Mouse (Mus musculus) liver, embryonic 13.5 days (tissue): ENCODE measurements at regions not wholly inside any gene's neighbourhood (a gene's known extent, or its start where the extent isn't known, plus 50 kb on each side); places are given as distances from the start of the nearest gene placed in this dataset.

ENCODE experiments used
- ATAC-seq: fragments of 200-750 bp; cut with Nextera tagmentation; 2 replicates; pipeline ENCODE4 v1.8.0; 2017; ENCODE audit warnings: low read depth, mild to moderate bottlenecking, moderate number of reproducible peaks, moderate library complexity
- DNase-seq: peaks from one replicate; pipeline ENCODE4 v3.0.0; 2022
- H3K27ac ChIP-seq: fragments of 300-500 bp; sonication (generic); 2 replicates; pipeline ENCODE4 v1.5.1; 2015; ENCODE audit warnings: moderate library complexity, mild to moderate bottlenecking, inconsistent platforms
- H3K27me3 ChIP-seq: fragments of 300-500 bp; sonication (generic); 2 replicates; pipeline ENCODE4 v1.6.1; 2015; ENCODE audit warnings: mild to moderate bottlenecking, inconsistent platforms
- H3K36me3 ChIP-seq: fragments of 300-500 bp; sonication (generic); 2 replicates; pipeline ENCODE4 v1.6.1; 2015; ENCODE audit warnings: mild to moderate bottlenecking, inconsistent platforms
- H3K4me1 ChIP-seq: fragments of 300-500 bp; sonication (generic); replicated peaks from 2 replicates; pipeline ENCODE4 v1.6.1; 2015; ENCODE audit warnings: inconsistent platforms
- H3K4me2 ChIP-seq: fragments of 300-500 bp; sonication (generic); 2 replicates; pipeline ENCODE4 v1.6.1; 2015; ENCODE audit warnings: inconsistent platforms, mild to moderate bottlenecking, moderate library complexity
- H3K4me3 ChIP-seq: fragments of 300-500 bp; sonication (generic); replicated peaks from 2 replicates; pipeline ENCODE4 v1.5.1; 2015; ENCODE audit warnings: mild to moderate bottlenecking, inconsistent platforms
- H3K9ac ChIP-seq: fragments of 300-500 bp; sonication (generic); 2 replicates; pipeline ENCODE4 v1.6.1; 2015; ENCODE audit warnings: mild to moderate bottlenecking, inconsistent platforms
- H3K9me3 ChIP-seq: fragments of 300-500 bp; sonication (generic); replicated peaks from 2 replicates; pipeline ENCODE4 v1.6.1; 2016; ENCODE audit warnings: inconsistent platforms
- WGBS: fragments of 180-500 bp; shearing (Covaris S2); methylation state at CpG from one replicate; pipeline ENCODE4 v1.1.7; 2015; ENCODE audit not compliant: insufficient replicate concordance; 5-methylcytosine and 5-hydroxymethylcytosine counted together

DNA sequence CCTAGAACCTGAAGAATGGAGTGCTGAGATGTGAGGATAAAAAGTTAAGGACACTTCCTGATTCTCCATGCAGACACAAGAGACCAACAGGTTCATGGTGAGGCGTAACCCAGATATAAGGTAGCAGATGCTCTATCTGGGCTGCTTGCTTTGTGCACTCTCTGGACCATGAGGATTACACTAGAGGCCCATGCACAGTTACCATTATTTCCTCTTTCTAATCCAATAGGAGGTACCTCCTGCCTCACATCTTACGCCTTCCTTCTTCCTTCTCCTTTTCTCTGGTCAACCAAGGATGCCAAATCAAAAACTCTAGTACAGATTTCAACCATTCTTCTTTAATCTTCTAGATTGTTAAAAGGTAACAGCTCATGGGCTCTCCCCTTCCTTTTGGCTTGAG lies 169.1 kb upstream of the Bcl6 start:
- Histone ChIP-seq H3K4me1 (no peaks in the 10 kb centered on the region), H3K9me3 (no peaks in the 10 kb centered on the region), H3K4me2 (no peak overlapping the region), H3K27me3 (no peaks in the 10 kb centered on the region), H3K36me3 (no peaks in the 10 kb centered on the region), H3K9ac (no peak overlapping the region), H3K27ac (no peak overlapping the region), H3K4me3 (no peak overlapping the region)
- no peak for DNase-seq
- 56% methylated on average over 2 of the region's 2 CpGs for WGBS
- ATAC-seq, result no peak

DNA sequence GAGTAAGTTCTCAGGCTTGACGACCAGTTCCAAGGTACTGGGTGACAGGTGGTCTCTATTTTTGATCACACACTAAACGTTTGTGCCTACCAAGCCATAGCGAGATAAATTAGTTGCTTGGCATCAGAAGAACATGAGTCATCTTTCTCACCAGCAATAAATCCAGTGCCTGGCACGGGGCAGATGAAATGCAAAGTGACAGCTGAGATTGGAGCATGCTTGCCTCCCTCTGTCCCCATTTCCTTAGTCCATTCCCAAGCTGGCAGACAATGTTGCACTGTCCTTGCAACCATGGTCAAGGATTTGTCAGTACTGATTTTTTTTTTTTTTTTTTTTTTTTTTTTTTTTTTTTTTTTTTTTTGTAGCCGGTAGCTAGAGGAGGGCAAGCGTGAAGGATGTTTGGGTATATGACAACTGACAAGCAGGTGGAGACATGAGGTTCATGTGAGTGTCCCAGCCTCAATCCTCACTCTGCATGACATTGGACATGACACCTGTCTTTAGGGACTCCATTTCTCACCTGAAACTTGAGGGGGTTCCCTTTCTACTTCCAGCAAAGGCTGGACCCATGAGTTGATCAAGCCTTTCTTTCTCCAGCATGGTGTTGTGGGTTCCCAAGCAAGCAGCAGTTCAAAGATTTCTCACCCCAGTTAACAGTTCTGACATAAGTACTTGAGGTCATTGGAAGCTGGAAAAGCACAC lies 168.2 kb upstream of the Bcl6 start:
- no peaks in the 10 kb centered on the region for H3K27me3 ChIP-seq
- DNase-seq (no peak), ATAC-seq (no peak)
- no peak overlapping the region for H3K27ac ChIP-seq
- 0 out of 2 replicates have a peak, but pooled peaks cover 1% of the 10 kb centered on the region for H3K4me1 ChIP-seq
- no peaks in the 10 kb centered on the region for H3K9me3 ChIP-seq
- H3K9ac ChIP-seq, result no peak overlapping the region
- no peaks in the 10 kb centered on the region for H3K36me3 ChIP-seq
- no peak overlapping the region for H3K4me2 ChIP-seq
- 48% methylated on average over 6 of the region's 6 CpGs for WGBS
- no peak overlapping the region for H3K4me3 ChIP-seq

DNA sequence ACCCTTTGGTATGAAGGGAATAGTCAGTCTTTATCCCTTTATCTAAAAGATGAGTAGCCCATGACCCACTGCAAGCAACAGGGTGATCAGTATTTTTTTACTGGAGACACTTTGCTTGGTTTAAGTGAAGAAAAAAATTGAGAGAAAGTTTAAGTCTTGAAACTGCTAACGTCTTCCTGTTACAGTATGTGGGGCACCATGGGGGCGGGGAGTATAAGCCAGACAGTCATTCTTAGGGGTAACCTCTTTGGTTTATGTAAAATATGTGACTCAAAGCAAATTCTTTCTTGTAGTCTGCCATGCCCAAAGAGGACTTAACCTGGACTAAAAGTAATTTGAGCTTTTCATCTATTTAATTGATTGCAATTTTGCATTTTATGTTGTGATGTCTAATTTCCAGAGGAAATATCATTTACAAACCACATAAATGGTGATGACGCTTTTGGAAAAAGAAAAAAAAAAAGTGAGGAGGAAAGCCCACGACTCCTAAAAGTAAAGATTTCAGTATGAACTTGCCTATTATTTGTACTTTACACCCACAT lies 166.2 kb upstream of the Bcl6 start:
- Histone ChIP-seq H3K9me3 (no peaks in the 10 kb centered on the region), H3K4me2 (no peak overlapping the region), H3K4me1 (peaks cover 16% of the 10 kb centered on the region), H3K27ac (no peak overlapping the region), H3K36me3 (no peaks in the 10 kb centered on the region), H3K27me3 (no peaks in the 10 kb centered on the region), H3K9ac (no peak overlapping the region), H3K4me3 (no peak overlapping the region)
- 51% methylated on average over 4 of the region's 4 CpGs for WGBS
- ATAC-seq, result no peak
- DNase-seq, result no peak

DNA sequence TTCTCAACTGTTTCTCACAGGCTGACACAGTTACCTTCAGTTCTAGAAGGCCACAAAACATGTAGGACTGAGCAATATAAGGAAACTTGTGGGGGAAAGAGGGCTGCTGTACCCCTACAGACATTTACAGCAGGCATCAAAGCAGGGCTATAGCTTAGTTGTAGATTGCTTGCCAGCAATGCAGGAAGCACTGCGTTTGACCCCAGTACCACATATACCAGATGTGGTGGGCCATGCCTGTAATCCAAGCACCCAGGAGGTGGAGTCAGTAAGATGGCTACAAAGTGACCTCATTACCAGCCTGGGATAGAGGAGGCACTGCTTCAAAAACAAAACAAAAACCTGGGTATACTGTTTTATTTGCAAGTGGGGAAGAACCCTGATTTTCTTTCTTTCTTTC lies 165.3 kb upstream of the Bcl6 start:
- 3% methylated on average over 1 of the region's 1 CpGs for WGBS
- H3K36me3 ChIP-seq, result no peaks in the 10 kb centered on the region
- ATAC-seq, result no peak

DNA sequence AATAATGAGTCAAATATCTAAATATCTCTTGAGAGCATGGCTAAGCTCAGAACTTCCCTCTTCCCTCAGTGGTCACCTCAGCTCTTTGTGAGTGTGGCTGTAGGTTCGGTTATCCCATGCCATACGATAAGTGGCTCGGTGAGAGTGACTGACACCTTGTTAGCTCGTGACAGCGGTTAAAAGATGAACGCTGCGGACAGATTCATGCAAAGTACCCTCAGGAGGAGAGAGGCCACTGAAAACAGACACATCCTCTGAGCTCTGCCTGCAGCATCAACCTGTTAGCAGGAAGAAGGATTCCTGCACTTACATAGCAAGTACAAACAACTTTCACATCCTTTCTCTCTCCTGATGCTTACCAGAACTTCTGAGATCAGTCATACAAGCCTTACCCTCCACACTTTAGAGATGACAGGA lies 163.2 kb upstream of the Bcl6 start:
- Histone ChIP-seq H3K4me2 (peak overlapping the region; percentile 14; the same call in 1 of the 2 replicates), H3K4me1 (peaks cover 16% of the 10 kb centered on the region), H3K9me3 (no peaks in the 10 kb centered on the region), H3K9ac (no peak overlapping the region), H3K4me3 (no peak overlapping the region), H3K36me3 (no peaks in the 10 kb centered on the region), H3K27ac (no peak overlapping the region), H3K27me3 (no peaks in the 10 kb centered on the region)
- no peak for DNase-seq
- no peak for ATAC-seq
- 25% methylated on average over 7 of the region's 7 CpGs for WGBS

More for the DNA sequence above, 165.3 kb upstream of the Bcl6 start:
- no peak for DNase-seq
- H3K4me2 ChIP-seq, result no peak overlapping the region
- no peak overlapping the region for H3K4me3 ChIP-seq
- H3K4me1 ChIP-seq, result peaks cover 16% of the 10 kb centered on the region
- H3K9ac ChIP-seq, result no peak overlapping the region
- no peak overlapping the region for H3K27ac ChIP-seq
- H3K27me3 ChIP-seq, result no peaks in the 10 kb centered on the region
- no peaks in the 10 kb centered on the region for H3K9me3 ChIP-seq

DNA sequence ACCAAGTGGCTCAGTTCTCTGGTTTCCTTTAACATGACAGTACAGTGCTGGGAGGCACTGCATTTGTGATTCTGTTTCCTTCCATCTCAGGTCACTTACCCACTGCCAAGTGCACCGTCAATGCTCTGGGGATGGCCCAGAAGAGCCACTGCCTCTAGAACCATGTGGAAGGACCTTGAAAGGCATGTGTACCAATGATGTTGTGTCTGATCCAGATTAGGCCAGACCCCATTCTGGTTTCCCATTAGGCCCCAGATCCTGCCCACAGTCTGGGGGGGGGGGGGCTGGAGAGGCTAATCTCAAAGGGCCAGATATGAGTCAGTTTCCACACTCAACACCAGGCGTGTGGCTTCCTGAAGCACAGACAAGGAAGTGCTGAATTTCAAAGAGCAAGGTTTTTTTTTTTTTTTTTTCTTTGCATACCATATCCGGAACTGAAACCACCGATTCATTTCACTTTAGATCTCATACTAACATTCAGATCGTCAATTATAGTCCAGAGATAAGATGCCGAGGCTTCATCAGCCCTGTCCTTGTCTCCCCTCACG lies 162.6 kb upstream of the Bcl6 start:
- no peaks in the 10 kb centered on the region for H3K27me3 ChIP-seq
- no peaks in the 10 kb centered on the region for H3K9me3 ChIP-seq
- H3K36me3 ChIP-seq, result no peaks in the 10 kb centered on the region
- peak; percentile 8 for DNase-seq
- peak overlapping the region; percentile 14; the same call in 1 of the 2 replicates for H3K4me2 ChIP-seq
- ATAC-seq, result peak; percentile 64
- H3K4me3 ChIP-seq, result no peak overlapping the region
- no peak overlapping the region for H3K27ac ChIP-seq
- H3K9ac ChIP-seq, result no peak overlapping the region
- whole genome bisulfite sequencing, result 7% methylated on average over 7 of the region's 7 CpGs
- H3K4me1 ChIP-seq, result peaks cover 16% of the 10 kb centered on the region

DNA sequence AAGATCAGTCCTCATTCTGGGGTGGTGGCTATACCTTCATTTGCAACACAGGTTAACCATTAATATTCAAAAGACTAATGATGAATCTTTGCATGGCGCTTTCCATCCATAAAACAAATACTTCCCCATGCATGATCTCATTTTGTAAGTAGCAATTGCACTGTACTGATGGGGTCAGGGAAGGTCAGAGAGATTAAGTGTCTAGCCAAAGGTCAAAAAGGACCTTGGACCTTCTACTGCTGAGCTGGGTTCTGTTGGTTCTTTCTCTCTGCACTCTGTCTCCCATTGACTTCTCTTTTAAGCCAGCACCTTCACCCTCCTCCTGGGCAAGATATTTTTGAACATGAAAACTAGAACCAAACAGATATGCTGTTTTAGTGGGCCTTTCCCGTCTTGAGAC lies 161.9 kb upstream of the Bcl6 start:
- 47% methylated on average over 2 of the region's 2 CpGs for WGBS
- Histone ChIP-seq H3K4me1 (peaks cover 16% of the 10 kb centered on the region), H3K27me3 (no peaks in the 10 kb centered on the region), H3K27ac (no peak overlapping the region), H3K9me3 (no peaks in the 10 kb centered on the region), H3K4me2 (no peak overlapping the region), H3K9ac (no peak overlapping the region), H3K36me3 (no peaks in the 10 kb centered on the region), H3K4me3 (no peak overlapping the region)
- no peak for ATAC-seq
- no peak for DNase-seq

DNA sequence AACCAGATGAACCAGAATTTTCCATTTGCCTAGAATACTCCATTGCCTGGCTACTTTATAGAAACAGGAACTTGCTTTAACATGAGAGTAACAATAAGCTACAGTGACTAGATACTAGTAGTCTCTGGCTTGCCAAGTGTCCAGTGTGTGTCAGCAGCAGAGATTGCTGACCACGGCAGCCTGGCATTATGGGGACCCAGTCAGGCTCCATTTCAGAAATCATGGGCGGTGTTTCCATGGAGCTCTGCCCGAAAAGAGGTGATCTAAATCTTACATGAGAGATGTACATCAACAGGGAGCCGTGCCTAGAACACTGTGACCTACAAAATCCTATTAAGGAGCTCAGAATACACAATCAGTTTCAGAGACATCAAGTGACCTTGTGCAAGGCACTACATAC lies 160.8 kb upstream of the Bcl6 start:
- Histone ChIP-seq H3K4me1 (peaks cover 16% of the 10 kb centered on the region), H3K36me3 (no peaks in the 10 kb centered on the region), H3K9me3 (no peaks in the 10 kb centered on the region), H3K4me3 (no peak overlapping the region), H3K27ac (no peak overlapping the region), H3K9ac (no peak overlapping the region), H3K27me3 (no peaks in the 10 kb centered on the region), H3K4me2 (no peak overlapping the region)
- WGBS, result 58% methylated on average over 4 of the region's 4 CpGs
- ATAC-seq (no peak), DNase-seq (no peak)

DNA sequence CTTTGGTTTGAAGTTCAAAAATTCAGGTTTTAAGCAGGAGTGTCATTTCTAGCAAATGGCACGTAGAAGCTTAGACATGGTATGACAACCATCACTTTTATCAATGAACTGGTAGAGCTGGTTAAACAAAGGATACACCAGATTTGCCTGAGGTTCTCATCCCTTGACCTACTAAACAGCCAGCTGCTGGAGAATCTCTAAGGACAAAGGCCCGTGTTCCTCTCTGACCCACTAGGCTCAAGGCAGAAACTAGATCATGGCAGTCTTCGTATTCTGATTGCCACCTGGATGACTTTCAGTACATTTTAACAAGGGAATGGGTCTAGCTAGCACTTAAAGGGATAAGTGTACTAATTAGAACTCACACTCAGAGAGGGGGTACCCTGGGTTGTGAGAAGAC lies 155.2 kb upstream of the Bcl6 start:
- Histone ChIP-seq H3K9me3 (no peaks in the 10 kb centered on the region), H3K36me3 (no peaks in the 10 kb centered on the region), H3K27ac (no peak overlapping the region), H3K9ac (no peak overlapping the region), H3K4me2 (no peak overlapping the region), H3K4me1 (no peaks in the 10 kb centered on the region), H3K27me3 (no peaks in the 10 kb centered on the region), H3K4me3 (no peak overlapping the region)
- ATAC-seq (no peak), DNase-seq (no peak)
- 70% methylated on average over 3 of the region's 3 CpGs for WGBS

DNA sequence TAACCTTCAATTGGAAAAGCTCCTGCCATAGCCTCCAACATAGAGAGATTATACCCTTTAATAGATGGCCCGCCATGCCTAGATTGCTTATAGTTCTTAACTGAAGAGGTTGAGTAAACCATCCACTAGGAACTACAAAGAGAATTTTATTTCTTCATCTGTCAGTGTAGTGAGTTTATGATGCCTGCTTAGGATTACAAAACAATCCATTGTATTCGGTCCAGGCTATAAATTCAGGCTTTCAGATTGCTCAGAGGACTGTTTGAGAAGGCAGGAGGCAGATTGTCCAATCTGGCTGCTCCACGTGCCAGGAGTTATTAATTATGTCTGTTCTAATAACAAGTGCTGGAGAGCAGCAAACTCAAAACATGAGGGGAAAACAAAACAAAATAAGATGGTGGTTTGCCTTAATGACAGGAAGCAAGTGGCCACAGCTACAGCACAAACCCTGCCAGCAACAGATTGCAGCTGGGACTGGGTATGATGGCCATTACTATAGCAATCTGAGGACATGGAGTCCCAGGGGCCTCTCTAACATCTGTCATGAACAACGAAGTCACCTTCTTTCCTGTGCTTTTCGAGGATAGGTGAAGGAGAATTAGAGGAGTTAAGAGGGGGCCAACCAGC lies 154.4 kb upstream of the Bcl6 start:
- Histone ChIP-seq H3K4me3 (no peak overlapping the region), H3K27me3 (no peaks in the 10 kb centered on the region), H3K4me1 (no peaks in the 10 kb centered on the region), H3K27ac (no peak overlapping the region), H3K9ac (no peak overlapping the region), H3K9me3 (no peaks in the 10 kb centered on the region), H3K4me2 (no peak overlapping the region), H3K36me3 (no peaks in the 10 kb centered on the region)
- no peak for ATAC-seq
- 48% methylated on average over 5 of the region's 5 CpGs for WGBS
- DNase-seq, result no peak

DNA sequence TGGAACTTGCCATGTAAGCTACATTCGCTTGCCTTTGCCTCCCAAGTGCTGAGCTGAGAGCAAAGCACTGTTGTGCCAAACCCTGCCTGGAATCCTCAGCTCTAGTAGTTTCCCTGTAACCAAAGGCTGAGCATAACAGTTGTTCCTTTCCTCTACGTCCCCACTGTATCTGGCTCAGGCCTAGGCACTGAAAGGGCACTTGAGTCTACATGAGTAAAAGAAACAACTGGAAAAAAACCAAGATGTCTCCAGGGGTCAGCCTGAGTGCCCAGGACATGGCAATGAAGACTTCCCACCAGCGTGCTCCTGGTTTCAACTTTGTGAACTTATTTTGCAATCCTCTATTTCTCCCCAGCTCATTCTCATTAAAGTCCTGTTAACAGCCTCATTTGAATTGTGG lies 150.5 kb upstream of the Bcl6 start:
- no peaks in the 10 kb centered on the region for H3K36me3 ChIP-seq
- H3K9me3 ChIP-seq, result no peaks in the 10 kb centered on the region
- no peak overlapping the region for H3K27ac ChIP-seq
- DNase-seq, result no peak
- no peak overlapping the region for H3K4me3 ChIP-seq
- no peak overlapping the region for H3K9ac ChIP-seq
- H3K4me2 ChIP-seq, result no peak overlapping the region
- 55% methylated on average over 3 of the region's 3 CpGs for WGBS
- no peaks in the 10 kb centered on the region for H3K27me3 ChIP-seq
- 0 out of 2 replicates have a peak, but pooled peaks cover 2% of the 10 kb centered on the region for H3K4me1 ChIP-seq
- ATAC-seq, result no peak
